Mouse (Mus musculus): ENCODE data around the gene Gm44596. TPM values are rescaled to one million over a fixed set of nuclear protein-coding genes. Genes with fewer than 3 reads are reported as not detected.

Gm44596 gene
- total RNA-seq, 4 experiments from 2014 or later: not detected

DNA sequence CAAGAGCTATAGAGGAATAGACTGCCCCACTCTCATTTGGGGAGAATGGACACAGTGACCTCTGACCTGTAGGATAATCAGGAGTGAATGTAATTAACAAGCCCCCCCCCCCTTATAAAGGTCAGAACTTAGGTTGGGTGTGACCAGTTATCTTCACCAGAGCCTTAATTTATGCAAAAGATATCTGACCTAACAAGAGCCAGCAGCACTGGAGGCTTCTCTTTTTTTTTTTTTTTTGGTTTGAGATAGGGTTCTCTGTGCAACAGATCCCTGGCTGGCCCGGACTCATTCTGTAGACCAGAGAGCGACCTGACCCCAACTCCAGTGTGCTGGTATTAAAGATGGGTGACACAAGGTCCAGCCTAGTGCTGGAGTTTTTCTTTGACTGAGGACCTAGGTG, 54.0 kb downstream of the Gm44596 start:
- DNase-seq (ENCODE audit: low spot score in 2 of 2): no peak

DNA sequence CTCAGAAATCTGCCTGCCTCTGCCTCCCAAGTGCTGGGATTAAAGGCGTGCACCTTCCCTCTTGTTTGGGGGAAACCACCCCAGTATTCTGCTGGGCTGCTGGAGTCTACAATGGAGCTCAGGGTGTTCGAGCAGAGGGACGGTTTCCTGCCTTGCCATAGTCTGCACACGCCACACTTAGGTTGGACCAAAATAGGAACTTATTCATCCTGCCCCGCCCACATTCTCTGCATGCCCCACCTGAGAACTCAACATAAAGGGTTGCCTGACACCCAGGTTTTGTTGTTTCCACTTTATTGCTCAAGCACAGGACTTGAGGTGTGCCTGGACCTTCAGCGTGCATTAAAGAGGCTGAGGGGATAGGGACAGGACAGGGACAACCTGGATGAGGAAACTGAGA, 54.5 kb downstream of the Gm44596 start:
- DNase-seq (ENCODE audit: low spot score in 2 of 2): no peak

- no peak for DNase-seq (ENCODE audit: low spot score in 2 of 2)
Observed at GRCm38 (mm10) chr6:128432356-128432915, 57.1 kb downstream of the Gm44596 start.

- DNase-seq (ENCODE audit: low spot score in 2 of 2): no peak
Observed at GRCm38 (mm10) chr6:128433566-128433965, 58.3 kb downstream of the Gm44596 start.

- no peak for DNase-seq (ENCODE audit: low spot score in 2 of 2)
Observed at GRCm38 (mm10) chr6:128435474-128435873, 60.2 kb downstream of the Gm44596 start.

DNA sequence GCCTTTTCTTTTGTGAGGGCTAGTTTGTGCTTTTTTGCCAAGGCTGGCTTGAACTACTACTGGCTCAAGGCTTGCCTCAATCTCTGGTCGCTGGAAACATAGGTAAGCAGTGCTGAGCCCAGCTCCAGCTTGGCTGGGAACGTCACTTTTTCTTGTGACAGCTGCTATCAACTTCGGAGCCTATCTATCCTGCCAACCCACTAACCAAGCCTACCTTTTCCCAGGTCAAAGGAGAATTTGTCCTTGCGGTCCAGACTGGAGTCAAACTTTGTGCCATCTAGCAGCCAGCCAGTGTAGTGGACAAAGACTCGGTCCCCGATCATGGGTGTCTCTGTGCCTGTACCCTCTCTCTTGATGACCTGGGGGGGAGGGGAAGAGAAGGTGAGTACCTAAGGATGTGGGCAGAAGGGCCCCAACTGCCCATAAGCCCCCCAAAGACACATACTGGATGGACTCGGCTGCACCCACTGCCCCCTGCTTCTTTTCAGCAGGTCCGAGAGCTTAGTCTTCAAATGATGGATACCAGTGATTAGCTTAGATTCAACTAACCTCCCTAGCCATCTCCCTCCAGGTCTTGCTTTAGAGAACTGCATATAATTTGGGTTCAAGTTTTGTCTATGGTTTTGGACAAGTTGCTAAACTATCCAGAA, 61.2 kb downstream of the Gm44596 start:
- DNase-seq (ENCODE audit: low spot score in 2 of 2): no peak

- DNase-seq (ENCODE audit: low spot score in 2 of 2): no peak
Observed at GRCm38 (mm10) chr6:128437288-128437687, 62.0 kb downstream of the Gm44596 start.

- DNase-seq (ENCODE audit: low spot score in 2 of 2): peak; percentile 15 to 30
Observed at GRCm38 (mm10) chr6:128437731-128438316, 62.5 kb downstream of the Gm44596 start.

GRCm38 (mm10) chr6:128438317-128438870, 63.1 kb downstream of the Gm44596 start, which contains the start of gene Fkbp4:
Fkbp4 (minus strand) TSS chr6:128438677.
- DNase-seq (ENCODE audit: low spot score in 2 of 2): peak; percentile 88

- no peak for DNase-seq (ENCODE audit: low spot score in 2 of 2)
Observed at GRCm38 (mm10) chr6:128438871-128439341, 63.6 kb downstream of the Gm44596 start.

GRCm38 (mm10) chr6:128440238-128440637, 64.9 kb downstream of the Gm44596 start:
- no peak for DNase-seq (ENCODE audit: low spot score in 2 of 2)

GRCm38 (mm10) chr6:128445761-128446535, 70.6 kb downstream of the Gm44596 start:
- DNase-seq (ENCODE audit: low spot score in 2 of 2): peak in 1 of 2 experiments; percentile 20

GRCm38 (mm10) chr6:128447063-128447462, 71.8 kb downstream of the Gm44596 start:
- DNase-seq (ENCODE audit: low spot score in 2 of 2): no peak

DNA sequence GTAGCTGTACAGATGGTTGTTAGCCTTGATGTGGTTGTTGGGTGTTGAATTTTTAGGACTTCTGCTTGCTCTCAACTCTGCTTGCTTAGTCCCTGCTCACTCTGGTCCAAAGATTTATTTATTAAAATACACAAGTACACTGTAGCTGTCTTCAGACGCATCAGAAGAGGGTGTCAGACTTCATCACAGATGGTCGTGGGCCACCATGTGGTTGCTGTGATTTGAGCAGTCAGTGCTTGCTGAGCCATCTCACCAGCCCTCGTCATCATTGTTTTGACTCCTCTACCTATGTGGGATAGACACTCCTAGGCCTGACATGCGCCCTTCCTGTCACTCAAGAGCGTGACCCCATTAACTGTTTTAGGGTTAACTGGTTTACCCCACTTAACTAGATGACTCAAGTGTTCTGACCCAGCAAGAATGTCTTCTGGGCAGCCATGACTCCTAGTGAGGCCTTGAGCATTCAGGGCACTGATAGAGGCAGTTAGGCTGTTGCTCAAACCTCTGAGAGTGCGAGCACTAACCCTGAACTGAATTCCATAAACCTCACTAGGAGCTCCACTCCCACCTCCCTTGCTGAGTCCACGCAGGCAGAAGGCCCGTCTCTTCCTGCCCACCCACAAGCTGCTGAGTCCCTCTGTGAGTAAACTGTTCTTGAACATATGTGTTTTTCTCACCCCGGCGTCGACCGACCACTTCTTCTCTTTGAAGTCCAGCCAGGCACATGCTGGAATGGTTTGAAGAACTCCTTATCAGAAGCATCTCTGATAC, 80.7 kb downstream of the Gm44596 start:
- DNase-seq (ENCODE audit: low spot score in 2 of 2): no peak

Other genes with a start within 250 kb of the Gm44596 start
- 10 to 100 TPM; 27.4 to 36.6 (median 31.5) TPM for gene Tspan9, start 231.9 kb upstream of the Gm44596 start, total RNA-seq (2022)
- 1 to 10 TPM; 6.0 to 8.1 (median 7.5) TPM for gene Tead4, start 74.7 kb upstream of the Gm44596 start, total RNA-seq (2022)
- gene Tulp3, start 19.7 kb upstream of the Gm44596 start, total RNA-seq (2022): 1 to 10 TPM; 5.8 to 7.9 (median 6.7) TPM
- 1 to 10 TPM; 3.6 to 8.2 (median 5.6) TPM for gene Rhno1, start 12.6 kb upstream of the Gm44596 start, total RNA-seq (2022)
- under 1 TPM in 3 of 4 experiments, not detected in 1; 0.07 to 0.31 (median 0.12) TPM for gene Foxm1, start 12.5 kb upstream of the Gm44596 start, total RNA-seq (2022)
- gene Tex52, start within 50 bp of the Gm44596 start, total RNA-seq (2022): not detected
- 1 to 10 TPM in 3 of 4 experiments, under 1 TPM in 1; 0.63 to 2.0 (median 1.3) TPM for gene Nrip2, start 23.8 kb downstream of the Gm44596 start, total RNA-seq (2022)
- 10 to 100 TPM in 3 of 4 experiments, 1 to 10 TPM in 1; 8.1 to 17.8 (median 16.6) TPM for gene Itfg2, start 49.4 kb downstream of the Gm44596 start, total RNA-seq (2022)
- gene Fkbp4, start 63.2 kb downstream of the Gm44596 start, total RNA-seq (2022): 100 to 1,000 TPM; 113 to 133 (median 121) TPM
- under 1 TPM in 1 of 4 experiments, not detected in 3; 0.59 TPM for gene Pzp, start 151.2 kb downstream of the Gm44596 start, total RNA-seq (2022)
- not detected for gene A2ml1, start 206.1 kb downstream of the Gm44596 start, total RNA-seq (2022)
- not detected for gene Klrb1a, start 248.0 kb downstream of the Gm44596 start, total RNA-seq (2022)